Mouse (Mus musculus): Measurements from ENCODE around the gene Mien1. TPM values are rescaled to one million over a fixed set of nuclear protein-coding genes. Genes with fewer than 3 reads are reported as not detected.

Mien1 gene
- polyA plus RNA-seq, 1 experiment from 2014 or later, result 87.5 TPM

- Histone ChIP-seq H3K9ac (ENCODE audit: low read length) (no peak overlapping the region), H3K4me1 (replicated peaks; ENCODE audit: control insufficient read depth, insufficient read depth, low read length) (peaks cover 9% of the 10 kb centered on the region), H3K4me3 (ENCODE audit: low read length) (no peak overlapping the region), H3K4me2 (ENCODE audit: low read depth, low read length) (no peak overlapping the region), H3K9me3 (ENCODE audit: control insufficient read depth, low read length) (no peaks in the 10 kb centered on the region), H3K36me3 (ENCODE audit: control insufficient read depth, insufficient read depth, low read length) (no peaks in the 10 kb centered on the region), H3K27me3 (ENCODE audit: control insufficient read depth, insufficient read depth, low read depth, low read length) (peaks cover 8% of the 10 kb centered on the region), H3K27ac (ENCODE audit: low read length) (peak overlapping the region; percentile 86)
- ATAC-seq (ENCODE audit: low read depth), result peak; percentile 45
- 33% methylated on average over 1 of the region's 1 CpGs for WGBS
Measured at GRCm38 (mm10) chr11:98445238-98445637, 6.4 kb upstream of the Mien1 start.

GRCm38 (mm10) chr11:98443688-98444087, 4.9 kb upstream of the Mien1 start:
- H3K9me3 ChIP-seq (ENCODE audit: control insufficient read depth, low read length), result no peaks in the 10 kb centered on the region
- no peak overlapping the region for H3K9ac ChIP-seq (ENCODE audit: low read length)
- ATAC-seq (ENCODE audit: low read depth), result no peak
- peaks cover 3% of the 10 kb centered on the region; the same call in 1 of the 2 replicates for H3K4me1 ChIP-seq (replicated peaks; ENCODE audit: control insufficient read depth, insufficient read depth, low read length)
- WGBS, result 77% methylated on average over 1 of the region's 1 CpGs
- H3K4me2 ChIP-seq (ENCODE audit: low read depth, low read length), result no peak overlapping the region
- H3K36me3 ChIP-seq (ENCODE audit: control insufficient read depth, insufficient read depth, low read length), result no peaks in the 10 kb centered on the region
- peaks cover 8% of the 10 kb centered on the region for H3K27me3 ChIP-seq (ENCODE audit: control insufficient read depth, insufficient read depth, low read depth, low read length)
- H3K4me3 ChIP-seq (ENCODE audit: low read length), result no peak overlapping the region
- H3K27ac ChIP-seq (ENCODE audit: low read length), result no peak overlapping the region

- ATAC-seq (ENCODE audit: low read depth), result no peak
- H3K4me3 ChIP-seq (ENCODE audit: low read length), result no peak overlapping the region
- peaks cover 34% of the 10 kb centered on the region for H3K36me3 ChIP-seq (ENCODE audit: control insufficient read depth, insufficient read depth, low read length)
Measured at GRCm38 (mm10) chr11:98437441-98437840, 1.4 kb downstream of the Mien1 start.

GRCm38 (mm10) chr11:98435723-98436122, 3.1 kb downstream of the Mien1 start:
- Histone ChIP-seq H3K4me3 (ENCODE audit: low read length) (no peak overlapping the region), H3K27me3 (ENCODE audit: control insufficient read depth, insufficient read depth, low read depth, low read length) (no peaks in the 10 kb centered on the region), H3K4me2 (ENCODE audit: low read depth, low read length) (no peak overlapping the region), H3K9me3 (ENCODE audit: control insufficient read depth, low read length) (no peaks in the 10 kb centered on the region), H3K27ac (ENCODE audit: low read length) (no peak overlapping the region), H3K4me1 (replicated peaks; ENCODE audit: control insufficient read depth, insufficient read depth, low read length) (peaks cover 8% of the 10 kb centered on the region), H3K9ac (ENCODE audit: low read length) (no peak overlapping the region), H3K36me3 (ENCODE audit: control insufficient read depth, insufficient read depth, low read length) (peaks cover 41% of the 10 kb centered on the region)
- no peak for ATAC-seq (ENCODE audit: low read depth)
- 86% methylated on average over 9 of the region's 9 CpGs for WGBS

More at GRCm38 (mm10) chr11:98437441-98437840, 1.4 kb downstream of the Mien1 start:
- Histone ChIP-seq H3K27ac (ENCODE audit: low read length) (no peak overlapping the region), H3K27me3 (ENCODE audit: control insufficient read depth, insufficient read depth, low read depth, low read length) (no peaks in the 10 kb centered on the region), H3K9me3 (ENCODE audit: control insufficient read depth, low read length) (no peaks in the 10 kb centered on the region), H3K4me2 (ENCODE audit: low read depth, low read length) (no peak overlapping the region), H3K9ac (ENCODE audit: low read length) (peak overlapping the region; percentile 77), H3K4me1 (replicated peaks; ENCODE audit: control insufficient read depth, insufficient read depth, low read length) (peaks cover 8% of the 10 kb centered on the region)
- WGBS, result 75% methylated on average over 6 of the region's 6 CpGs

- Histone ChIP-seq H3K4me3 (ENCODE audit: low read length) (no peak overlapping the region), H3K4me2 (ENCODE audit: low read depth, low read length) (no peak overlapping the region), H3K27me3 (ENCODE audit: control insufficient read depth, insufficient read depth, low read depth, low read length) (no peaks in the 10 kb centered on the region), H3K9me3 (ENCODE audit: control insufficient read depth, low read length) (no peaks in the 10 kb centered on the region), H3K4me1 (replicated peaks; ENCODE audit: control insufficient read depth, insufficient read depth, low read length) (no peaks in the 10 kb centered on the region), H3K36me3 (ENCODE audit: control insufficient read depth, insufficient read depth, low read length) (peaks cover 61% of the 10 kb centered on the region), H3K27ac (ENCODE audit: low read length) (no peak overlapping the region), H3K9ac (ENCODE audit: low read length) (no peak overlapping the region)
- 75% methylated on average over 9 of the region's 9 CpGs for WGBS
- no peak for ATAC-seq (ENCODE audit: low read depth)
Measured at GRCm38 (mm10) chr11:98431743-98432502, 6.9 kb downstream of the Mien1 start.

GRCm38 (mm10) chr11:98428436-98428835, 10.4 kb downstream of the Mien1 start:
- no peak overlapping the region for H3K9ac ChIP-seq (ENCODE audit: low read length)
- no peaks in the 10 kb centered on the region for H3K9me3 ChIP-seq (ENCODE audit: control insufficient read depth, low read length)
- 79% methylated on average over 5 of the region's 5 CpGs for WGBS
- H3K4me3 ChIP-seq (ENCODE audit: low read length), result no peak overlapping the region
- H3K36me3 ChIP-seq (ENCODE audit: control insufficient read depth, insufficient read depth, low read length), result peaks cover 53% of the 10 kb centered on the region
- H3K27ac ChIP-seq (ENCODE audit: low read length), result no peak overlapping the region
- H3K4me2 ChIP-seq (ENCODE audit: low read depth, low read length), result no peak overlapping the region
- ATAC-seq (ENCODE audit: low read depth), result no peak
- no peaks in the 10 kb centered on the region for H3K27me3 ChIP-seq (ENCODE audit: control insufficient read depth, insufficient read depth, low read depth, low read length)
- no peaks in the 10 kb centered on the region for H3K4me1 ChIP-seq (replicated peaks; ENCODE audit: control insufficient read depth, insufficient read depth, low read length)

GRCm38 (mm10) chr11:98426592-98426991, 12.2 kb downstream of the Mien1 start:
- no peak overlapping the region for H3K4me2 ChIP-seq (ENCODE audit: low read depth, low read length)
- H3K27ac ChIP-seq (ENCODE audit: low read length), result no peak overlapping the region
- no peak overlapping the region for H3K9ac ChIP-seq (ENCODE audit: low read length)
- H3K36me3 ChIP-seq (ENCODE audit: control insufficient read depth, insufficient read depth, low read length), result peaks cover 47% of the 10 kb centered on the region
- ATAC-seq (ENCODE audit: low read depth), result no peak
- H3K27me3 ChIP-seq (ENCODE audit: control insufficient read depth, insufficient read depth, low read depth, low read length), result no peaks in the 10 kb centered on the region
- no peaks in the 10 kb centered on the region for H3K4me1 ChIP-seq (replicated peaks; ENCODE audit: control insufficient read depth, insufficient read depth, low read length)
- H3K9me3 ChIP-seq (ENCODE audit: control insufficient read depth, low read length), result no peaks in the 10 kb centered on the region
- no peak overlapping the region for H3K4me3 ChIP-seq (ENCODE audit: low read length)
- 93% methylated on average over 7 of the region's 7 CpGs for WGBS

- peak; percentile 49 for ATAC-seq (ENCODE audit: low read depth)
- Histone ChIP-seq H3K4me1 (replicated peaks; ENCODE audit: control insufficient read depth, insufficient read depth, low read length) (peaks cover 21% of the 10 kb centered on the region), H3K9ac (ENCODE audit: low read length) (peak overlapping the region; percentile 13; the same call in 1 of the 2 replicates), H3K4me3 (ENCODE audit: low read length) (no peak overlapping the region), H3K4me2 (ENCODE audit: low read depth, low read length) (no peak overlapping the region), H3K36me3 (ENCODE audit: control insufficient read depth, insufficient read depth, low read length) (peaks cover 7% of the 10 kb centered on the region), H3K27ac (ENCODE audit: low read length) (peak overlapping the region; percentile 52), H3K9me3 (ENCODE audit: control insufficient read depth, low read length) (no peaks in the 10 kb centered on the region), H3K27me3 (ENCODE audit: control insufficient read depth, insufficient read depth, low read depth, low read length) (no peaks in the 10 kb centered on the region)
- WGBS, result 66% methylated on average over 10 of the region's 10 CpGs
Measured at GRCm38 (mm10) chr11:98418939-98419547, 19.7 kb downstream of the Mien1 start.

GRCm38 (mm10) chr11:98418273-98418672, 20.5 kb downstream of the Mien1 start:
- no peak overlapping the region; the same call in 1 of the 2 replicates for H3K9ac ChIP-seq (ENCODE audit: low read length)
- H3K4me1 ChIP-seq (replicated peaks; ENCODE audit: control insufficient read depth, insufficient read depth, low read length), result peaks cover 28% of the 10 kb centered on the region
- H3K27ac ChIP-seq (ENCODE audit: low read length), result peak overlapping the region; percentile 6; the same call in 1 of the 2 replicates
- ATAC-seq (ENCODE audit: low read depth), result no peak
- H3K27me3 ChIP-seq (ENCODE audit: control insufficient read depth, insufficient read depth, low read depth, low read length), result no peaks in the 10 kb centered on the region
- no peaks in the 10 kb centered on the region for H3K9me3 ChIP-seq (ENCODE audit: control insufficient read depth, low read length)
- H3K4me2 ChIP-seq (ENCODE audit: low read depth, low read length), result no peak overlapping the region
- no peak overlapping the region for H3K4me3 ChIP-seq (ENCODE audit: low read length)
- peaks cover 7% of the 10 kb centered on the region for H3K36me3 ChIP-seq (ENCODE audit: control insufficient read depth, insufficient read depth, low read length)
- WGBS, result 42% methylated on average over 6 of the region's 6 CpGs

Measured in lung, embryonic 16.5 days (tissue).